Comparison of ENCODE assay signal across 21 mouse cellular contexts in the genomic region with DNA sequence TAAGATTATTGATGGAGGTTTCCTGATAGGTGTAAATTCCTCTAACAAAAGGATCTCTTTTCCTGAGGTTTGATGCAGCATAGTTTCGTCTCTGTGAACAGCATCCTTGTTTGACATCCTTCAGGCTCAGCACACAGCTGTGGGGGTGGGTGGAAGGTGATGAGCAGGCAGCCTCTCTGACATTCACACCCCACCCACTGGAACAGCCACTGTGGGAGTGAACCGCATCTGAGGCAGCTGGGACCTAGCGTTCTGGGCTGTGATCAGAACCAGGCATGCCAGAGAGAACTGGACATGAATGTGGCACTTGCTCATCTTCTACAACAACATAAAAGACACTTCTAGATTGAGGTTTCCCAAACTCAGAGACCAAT. TPM values are rescaled to one million over a fixed set of nuclear protein-coding genes. Genes with fewer than 3 reads are reported as not detected.
DNase-seq lines count a peak whose midpoint lies in the region; ATAC-seq and TF ChIP-seq lines count a peak whose summit lies in the region.
"Had no signal": no experiment of that assay in that cellular context is flagged by ENCODE, and none has a peak within 500 bp of the region (broad histone marks: within the 10 kb centered on the region; RNA-seq: fewer than 3 reads in every experiment).

No protein-coding gene starts in this region.

- H3K27ac ChIP-seq in forebrain, postnatal 0 days (ENCODE audit: low read depth, low read length): no peak overlapping the region
- no peak overlapping the region for H3K27ac ChIP-seq in forebrain, embryonic 15.5 days (replicated peaks)
- H3K27ac ChIP-seq in kidney, embryonic 15.5 days: no peak overlapping the region
- H3K27ac ChIP-seq: forebrain, embryonic 13.5 days; macrophage; stomach, embryonic 15.5 days had no signal

- peak; percentile 32; the same call in 1 of the 2 replicates for ATAC-seq in forebrain, postnatal 0 days
- no peak for ATAC-seq in forebrain, embryonic 15.5 days (replicated peaks)
- no peak for ATAC-seq in megakaryocyte, adult 5-6 weeks (ENCODE audit: poor library complexity, severe bottlenecking)
- no peak for ATAC-seq in kidney, embryonic 15.5 days (replicated peaks; ENCODE audit: low FRiP score)
- ATAC-seq: forebrain, embryonic 13.5 days; hindbrain, embryonic 16.5 days; liver, postnatal 0 days; midbrain, embryonic 16.5 days had no signal

- no peaks in the 10 kb centered on the region for H3K4me1 ChIP-seq in forebrain, postnatal 0 days (ENCODE audit: insufficient read depth)
- H3K4me1 ChIP-seq in forebrain, embryonic 15.5 days: no peaks in the 10 kb centered on the region
- no peaks in the 10 kb centered on the region for H3K4me1 ChIP-seq in megakaryocyte, embryonic 14.5 days
- peaks cover 33% of the 10 kb centered on the region for H3K4me1 ChIP-seq in kidney, embryonic 15.5 days
- H3K4me1 ChIP-seq: forebrain, embryonic 13.5 days had no signal

- H3K9ac ChIP-seq in forebrain, postnatal 0 days: no peak overlapping the region
- H3K9ac ChIP-seq in forebrain, embryonic 15.5 days (replicated peaks): no peak overlapping the region
- no peak overlapping the region for H3K9ac ChIP-seq in kidney, embryonic 15.5 days
- H3K9ac ChIP-seq: forebrain, embryonic 13.5 days; liver, postnatal 0 days; stomach, embryonic 15.5 days had no signal

- DNase-seq in forebrain, postnatal 0 days: no peak
- DNase-seq in left cerebral cortex, adult 9 months (ENCODE audit: low spot score in 2 of 2): peak; percentile 72 to 86
- DNase-seq in telencephalon, adult 2 months (ENCODE audit: low read depth, low spot score): peak; percentile 90
- no peak for DNase-seq in urinary bladder, postnatal 4 days (ENCODE audit: low spot score in 2 of 2)
- DNase-seq: adrenal gland, postnatal 14 days; cerebellum, adult 9-11 months; embryo, embryonic 11 days; kidney, adult 11 months; kidney, postnatal 4 days; liver, postnatal 0 days; spleen, adult 18-20 months; thymus, postnatal 14 days had no signal

- H3K27me3 ChIP-seq in forebrain, postnatal 0 days (ENCODE audit: insufficient read depth, low read length): no peaks in the 10 kb centered on the region
- H3K27me3 ChIP-seq in forebrain, embryonic 15.5 days: no peaks in the 10 kb centered on the region
- H3K27me3 ChIP-seq in megakaryocyte, embryonic 14.5 days (replicated peaks): peaks cover 3% of the 10 kb centered on the region
- H3K27me3 ChIP-seq in kidney, embryonic 15.5 days: no peaks in the 10 kb centered on the region
- H3K27me3 ChIP-seq: forebrain, embryonic 13.5 days; stomach, embryonic 15.5 days had no signal

- 80% methylated on average over 3 of the region's 3 CpGs for WGBS in forebrain, postnatal 0 days
- 75% methylated on average over 3 of the region's 3 CpGs for WGBS in forebrain, embryonic 15.5 days
- WGBS in kidney, embryonic 15.5 days: 61% methylated on average over 3 of the region's 3 CpGs

- no peak overlapping the region for H3K4me2 ChIP-seq in forebrain, postnatal 0 days (ENCODE audit: low read depth)
- H3K4me2 ChIP-seq in forebrain, embryonic 15.5 days (replicated peaks): no peak overlapping the region
- no peak overlapping the region for H3K4me2 ChIP-seq in kidney, embryonic 15.5 days
- H3K4me2 ChIP-seq: forebrain, embryonic 13.5 days; stomach, embryonic 15.5 days had no signal

- no peaks in the 10 kb centered on the region for H3K36me3 ChIP-seq in forebrain, postnatal 0 days (ENCODE audit: insufficient read depth)
- H3K36me3 ChIP-seq in forebrain, embryonic 15.5 days: no peaks in the 10 kb centered on the region
- no peaks in the 10 kb centered on the region for H3K36me3 ChIP-seq in megakaryocyte, embryonic 14.5 days (replicated peaks; ENCODE audit: low read length)
- H3K36me3 ChIP-seq in kidney, embryonic 15.5 days: no peaks in the 10 kb centered on the region
- H3K36me3 ChIP-seq: stomach, embryonic 15.5 days had no signal

- TF ChIP-seq CTCF in forebrain, postnatal 0 days (IDR thresholded peaks at IDR 0.05; ENCODE audit: low read depth): no peak

- no peaks in the 10 kb centered on the region for H3K9me3 ChIP-seq in forebrain, postnatal 0 days (ENCODE audit: low read length)
- H3K9me3 ChIP-seq in forebrain, embryonic 15.5 days: no peaks in the 10 kb centered on the region
- H3K9me3 ChIP-seq in megakaryocyte, embryonic 14.5 days: peaks cover 24% of the 10 kb centered on the region
- H3K9me3 ChIP-seq in kidney, embryonic 15.5 days (replicated peaks): no peaks in the 10 kb centered on the region
- H3K9me3 ChIP-seq: forebrain, embryonic 13.5 days; stomach, embryonic 15.5 days had no signal

- H3K4me3 ChIP-seq in forebrain, postnatal 0 days (ENCODE audit: low read depth, low read length): no peak overlapping the region
- no peak overlapping the region for H3K4me3 ChIP-seq in forebrain, embryonic 15.5 days
- H3K4me3 ChIP-seq in megakaryocyte, embryonic 14.5 days (replicated peaks): peak overlapping the region; percentile 67
- no peak overlapping the region for H3K4me3 ChIP-seq in kidney, embryonic 15.5 days (replicated peaks)
- H3K4me3 ChIP-seq: forebrain, embryonic 13.5 days; stomach, embryonic 15.5 days had no signal

RNA-seq across cellular contexts. Expression of gene Fhl2, which starts 3.1 kb away (rescaled TPM):
- 32.1 and 33.1 TPM in 2 replicates for total RNA-seq in forebrain, postnatal 0 days (2014; rRNA removed)
- 23.1 and 27.8 TPM in 2 replicates for polyA plus RNA-seq in forebrain, postnatal 0 days (2015; fragmentation: Nextera tagmentation; extraction: Ambion mirVana)
- 11.3 and 14.7 TPM in 2 replicates for polyA plus RNA-seq in forebrain, embryonic 15.5 days (2015; fragmentation: Nextera tagmentation; extraction: Ambion mirVana)
- 0.56 TPM in 1 of 2 replicates, not detected in the other for polyA plus RNA-seq in megakaryocyte, embryonic 14.5 days (2012; ENCODE audit: insufficient read depth, low replicate concordance)
- 0.64 TPM in 1 of 2 replicates, not detected in the other for total RNA-seq in megakaryocyte, adult 5-6 weeks (2015)
- total RNA-seq in megakaryocyte, adult 5-6 weeks (2017): 1.0 and 1.4 TPM in 2 replicates
- polyA plus RNA-seq in kidney, embryonic 15.5 days (2015; fragmentation: Nextera tagmentation; extraction: Ambion mirVana): 90.7 and 92.4 TPM in 2 replicates
- polyA plus RNA-seq: macrophage had no signal

Comparison
In these comparisons a context has a peak if more than half of its experiments do, and no peak if none do; other contexts are left out.
1. DNase-seq: peak in left cerebral cortex, adult 9 months (2 of 2) and telencephalon, adult 2 months (single experiment); none in forebrain, postnatal 0 days (single experiment) and urinary bladder, postnatal 4 days (0 of 2).